Mouse (Mus musculus) myocyte (in vitro differentiated cells): ENCODE measurements around the gene Tll2. TPM values are rescaled to one million over a fixed set of nuclear protein-coding genes. Genes with fewer than 3 reads are reported as not detected.

Experiments used
- H3K27me3 ChIP-seq: one replicate; pipeline ENCODE4 v1.6.1; 2011; ENCODE audit not compliant: control insufficient read depth, insufficient read depth, insufficient read length
- H3K36me3 ChIP-seq: one replicate; pipeline ENCODE4 v1.6.1; 2011; ENCODE audit not compliant: control insufficient read depth, insufficient read depth
- H3K4me2 ChIP-seq: one replicate; pipeline ENCODE4 v1.6.1; 2011; ENCODE audit warnings: low read depth, control low read depth
- H3K4me3 ChIP-seq: one replicate; pipeline ENCODE4 v1.5.1; 2011; ENCODE audit warnings: mild to moderate bottlenecking, control low read depth, moderate library complexity
- H3K79me2 ChIP-seq: one replicate; pipeline ENCODE4 v1.6.1; 2011; ENCODE audit not compliant: control insufficient read depth, insufficient read depth
- H3ac ChIP-seq: one replicate; pipeline ENCODE4 v1.6.1; 2011; ENCODE audit not compliant: control insufficient read depth, insufficient read length
- CEBPB ChIP-seq: IDR thresholded peaks from 2 replicates; pipeline ENCODE4 v1.6.1; 2011; ENCODE audit warnings: mild to moderate bottlenecking, moderate library complexity; ENCODE audit not compliant: poor library complexity, insufficient read depth, severe bottlenecking
- E2F4 ChIP-seq: IDR thresholded peaks from one replicate; pipeline ENCODE4 v1.6.1; 2011; ENCODE audit warnings: mild to moderate bottlenecking, control low read depth, moderate library complexity; ENCODE audit not compliant: insufficient read depth
- MAX ChIP-seq: IDR thresholded peaks from one replicate; pipeline ENCODE4 v1.6.1; 2011; ENCODE audit warnings: low read depth, mild to moderate bottlenecking, control low read depth
- MYOD1 ChIP-seq, 3 experiments: IDR thresholded peaks; one replicate each; pipeline ENCODE4 v1.6.1; 2011; ENCODE audit warnings: control low read depth in 2 of 3, low read depth in 2 of 3, mild to moderate bottlenecking in 2 of 3, moderate library complexity in 1 of 3; ENCODE audit not compliant: insufficient read length in 2 of 3, control insufficient read depth in 1 of 3
- MYOG ChIP-seq, 3 experiments: IDR thresholded peaks; one replicate each; pipeline ENCODE4 v1.6.1; 2011; ENCODE audit warnings: control low read depth in 2 of 3, low read depth in 2 of 3, mild to moderate bottlenecking in 2 of 3; ENCODE audit not compliant: insufficient read length in 2 of 3, control insufficient read depth in 1 of 3, insufficient read depth in 1 of 3
- POLR2A ChIP-seq: IDR thresholded peaks from one replicate; pipeline ENCODE4 v1.6.1; 2011; ENCODE audit warnings: low read depth, mild to moderate bottlenecking, control low read depth, moderate library complexity; ENCODE audit not compliant: insufficient read length
- POLR2AphosphoS2 ChIP-seq: IDR thresholded peaks from one replicate; pipeline ENCODE4 v1.6.1; 2011; ENCODE audit warnings: low read depth, control low read depth; ENCODE audit not compliant: insufficient read length
- REST ChIP-seq: IDR thresholded peaks from one replicate; pipeline ENCODE4 v1.6.1; 2011; ENCODE audit warnings: mild to moderate bottlenecking, control low read depth, moderate library complexity; ENCODE audit not compliant: insufficient read depth, insufficient read length
- SRF ChIP-seq: IDR thresholded peaks from one replicate; pipeline ENCODE4 v1.6.1; 2011; ENCODE audit warnings: low read depth; ENCODE audit not compliant: control insufficient read depth, insufficient read length
- TCF12 ChIP-seq: IDR thresholded peaks from one replicate; pipeline ENCODE4 v1.6.1; 2011; ENCODE audit warnings: mild to moderate bottlenecking, control low read depth; ENCODE audit not compliant: poor library complexity, insufficient read depth, severe bottlenecking
- TCF3 ChIP-seq: IDR thresholded peaks from one replicate; pipeline ENCODE4 v1.6.1; 2011; ENCODE audit warnings: low read depth, control low read depth; ENCODE audit not compliant: insufficient read length
- USF1 ChIP-seq: IDR thresholded peaks from one replicate; pipeline ENCODE4 v1.6.1; 2011; ENCODE audit warnings: low read depth, mild to moderate bottlenecking, control low read depth, moderate library complexity
- polyA plus RNA-seq: library from polyadenylated mRNA; unstranded; fragments of >200 nt; fragmentation: generic; extraction: Trizol; gene quantifications from one replicate; pipeline ENCODE4 v1.2.1, GENCODE M21; 2012; ENCODE audit warnings: missing spikeins

The Tll2 gene
- polyA plus RNA-seq, 1 experiment = not detected

DNA sequence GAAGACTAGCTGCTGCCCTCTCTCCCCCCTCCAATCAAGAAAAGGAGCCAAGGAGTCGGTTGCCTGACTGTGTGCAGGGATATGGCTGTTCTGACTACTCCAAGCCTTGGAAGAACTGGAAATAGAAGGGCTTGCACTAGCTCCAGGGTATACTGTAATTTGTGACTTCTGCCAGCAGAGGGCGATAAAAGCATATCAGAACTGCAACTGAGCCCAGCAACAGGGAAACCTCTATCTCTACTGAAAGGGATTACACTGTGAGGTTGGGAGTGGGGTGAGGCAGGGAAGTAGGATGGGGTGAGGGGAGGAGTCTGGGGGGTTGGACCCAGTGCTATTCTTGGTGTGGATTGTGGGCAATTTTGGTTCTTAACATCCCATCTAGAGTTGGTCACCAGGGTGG lies 119.9 kb downstream of the Tll2 start:
- TF ChIP-seq MYOD1 (IDR thresholded peaks at IDR 0.05; ENCODE audit: control insufficient read depth in 1 of 3, insufficient read length in 2 of 3, low read depth in 2 of 3) = no peak
- no peak for TF ChIP-seq TCF3
- no peak for TF ChIP-seq POLR2A
- TF ChIP-seq POLR2AphosphoS2 = no peak
- TF ChIP-seq USF1 = no peak
- no peak for TF ChIP-seq MYOG (IDR thresholded peaks at IDR 0.05; ENCODE audit: control insufficient read depth in 1 of 3, insufficient read depth in 1 of 3, insufficient read length in 2 of 3, low read depth in 2 of 3)
- no peak for TF ChIP-seq CEBPB
- no peak for TF ChIP-seq SRF
- TF ChIP-seq TCF12 = no peak
- Histone ChIP-seq H3K4me2 (no peak overlapping the region), H3K36me3 (no peaks in the 10 kb centered on the region), H3K79me2 (no peaks in the 10 kb centered on the region), H3ac (no peak overlapping the region), H3K27me3 (peaks cover 66% of the 10 kb centered on the region), H3K4me3 (no peak overlapping the region)

DNA sequence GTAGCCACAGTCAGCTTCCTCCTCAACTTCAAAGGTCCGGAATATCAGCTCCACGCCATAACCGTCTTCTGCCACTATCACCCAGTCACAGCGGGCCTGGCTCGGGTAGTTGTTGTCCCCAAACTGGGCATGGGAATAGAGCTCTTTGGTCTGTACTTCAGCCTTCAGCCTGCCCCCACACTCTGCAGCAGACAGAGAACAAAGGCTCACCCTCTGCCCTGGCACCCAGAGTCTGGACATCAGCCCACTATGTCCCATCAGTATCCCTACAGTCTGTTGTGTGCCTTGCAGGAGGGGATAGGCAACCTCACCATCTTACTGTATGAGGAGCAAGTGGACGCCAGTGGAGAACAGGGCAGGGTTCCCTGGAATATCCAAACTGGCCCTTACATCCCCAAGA lies 120.3 kb downstream of the Tll2 start:
- no peak for TF ChIP-seq TCF3
- TF ChIP-seq MYOD1 (IDR thresholded peaks at IDR 0.05; ENCODE audit: control insufficient read depth in 1 of 3, insufficient read length in 2 of 3, low read depth in 2 of 3) = no peak
- H3ac ChIP-seq = no peak overlapping the region
- no peaks in the 10 kb centered on the region for H3K79me2 ChIP-seq
- H3K27me3 ChIP-seq = peaks cover 62% of the 10 kb centered on the region
- no peak overlapping the region for H3K4me3 ChIP-seq
- no peak overlapping the region for H3K4me2 ChIP-seq
- no peaks in the 10 kb centered on the region for H3K36me3 ChIP-seq

DNA sequence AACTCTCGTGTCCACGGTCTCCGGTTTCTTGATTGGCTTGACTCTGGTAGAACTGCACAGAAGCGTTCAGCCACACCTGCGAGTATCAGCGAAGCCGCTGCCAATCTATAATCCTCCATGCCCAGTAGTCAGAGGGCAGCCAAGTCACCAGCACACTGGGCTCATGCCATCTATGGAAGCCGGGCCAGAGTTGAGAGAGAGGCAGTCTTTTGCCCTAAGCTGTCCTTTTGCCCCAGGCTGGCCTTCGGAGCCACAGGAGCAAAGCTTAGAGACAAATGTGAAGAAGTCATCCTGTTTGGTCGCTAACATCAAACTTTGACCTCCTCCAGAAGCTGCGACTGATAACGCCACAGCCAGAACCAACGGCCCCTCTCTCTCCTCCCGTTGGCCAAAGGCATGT lies 123.0 kb downstream of the Tll2 start:
- H3K4me2 ChIP-seq = no peak overlapping the region
- TF ChIP-seq POLR2A (no peak), SRF (no peak), POLR2AphosphoS2 (no peak), MYOG (IDR thresholded peaks at IDR 0.05; ENCODE audit: control insufficient read depth in 1 of 3, insufficient read depth in 1 of 3, insufficient read length in 2 of 3, low read depth in 2 of 3) (no peak), E2F4 (no peak)
- peaks cover 59% of the 10 kb centered on the region for H3K27me3 ChIP-seq
- no peaks in the 10 kb centered on the region for H3K36me3 ChIP-seq
- H3ac ChIP-seq = no peak overlapping the region
- no peaks in the 10 kb centered on the region for H3K79me2 ChIP-seq
- no peak overlapping the region for H3K4me3 ChIP-seq

DNA sequence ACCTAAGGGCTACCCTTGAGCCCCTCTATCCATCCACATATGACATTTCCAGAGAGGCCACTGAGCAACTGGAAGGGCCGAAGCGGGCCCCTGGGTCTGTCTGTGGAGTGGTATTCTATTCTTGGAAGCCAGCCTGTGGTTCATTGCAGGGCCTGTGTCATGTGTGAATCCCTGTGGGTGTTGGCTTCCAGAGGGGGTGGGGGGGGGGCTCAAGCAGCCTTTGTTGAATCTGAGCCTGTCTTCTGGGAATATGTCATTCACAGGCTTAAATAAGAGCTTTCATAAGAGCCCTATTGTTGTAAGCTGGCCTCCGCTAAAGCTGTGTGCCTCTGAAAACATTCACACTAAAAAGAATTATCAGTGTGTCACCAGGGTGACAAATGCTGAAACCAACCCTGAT lies 125.0 kb downstream of the Tll2 start:
- H3K79me2 ChIP-seq = no peaks in the 10 kb centered on the region
- no peak overlapping the region for H3ac ChIP-seq
- no peak overlapping the region for H3K4me3 ChIP-seq
- no peak overlapping the region for H3K4me2 ChIP-seq
- H3K36me3 ChIP-seq = no peaks in the 10 kb centered on the region
- peaks cover 58% of the 10 kb centered on the region for H3K27me3 ChIP-seq
- TF ChIP-seq E2F4 = no peak
- TF ChIP-seq SRF = no peak
- no peak for TF ChIP-seq MAX
- no peak for TF ChIP-seq MYOD1 (IDR thresholded peaks at IDR 0.05; ENCODE audit: control insufficient read depth in 1 of 3, insufficient read length in 2 of 3, low read depth in 2 of 3)
- TF ChIP-seq TCF12 = no peak
- TF ChIP-seq POLR2A = no peak
- no peak for TF ChIP-seq MYOG (IDR thresholded peaks at IDR 0.05; ENCODE audit: control insufficient read depth in 1 of 3, insufficient read depth in 1 of 3, insufficient read length in 2 of 3, low read depth in 2 of 3)
- no peak for TF ChIP-seq REST
- no peak for TF ChIP-seq CEBPB

DNA sequence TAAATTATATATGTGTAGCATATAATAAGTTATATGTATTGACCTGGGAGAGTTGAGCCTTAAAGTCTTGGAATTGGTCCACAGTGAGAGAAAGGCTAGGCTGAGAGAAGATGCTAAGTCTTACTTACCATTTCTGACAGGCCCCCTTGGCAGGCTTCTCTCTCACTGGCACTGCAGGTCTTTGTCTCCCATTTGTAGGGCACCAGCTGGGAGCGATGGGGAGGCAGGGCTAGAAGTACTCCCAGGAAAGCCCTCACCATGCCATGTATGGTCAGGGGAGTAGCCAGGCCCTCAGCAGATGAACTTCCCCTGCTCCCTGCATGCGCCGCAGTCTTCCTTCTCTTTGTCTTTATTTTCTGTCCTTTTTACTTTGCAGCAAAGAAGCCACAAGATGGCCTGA lies 129.7 kb downstream of the Tll2 start, which contains the start of gene Opalin:
Gene Opalin, minus strand, starts transcription at position 208 of the 400 bp plus-strand sequence.
- Histone ChIP-seq H3K27me3 (peaks cover 49% of the 10 kb centered on the region), H3ac (no peak within 1 kb of the TSS), H3K4me2 (no peak within 1 kb of the TSS), H3K4me3 (no peak within 1 kb of the TSS), H3K79me2 (no peaks in the 10 kb centered on the region), H3K36me3 (no peaks in the 10 kb centered on the region)
- TF ChIP-seq E2F4 (no peak), POLR2A (no peak), TCF12 (no peak), MYOG (IDR thresholded peaks at IDR 0.05; ENCODE audit: control insufficient read depth in 1 of 3, insufficient read depth in 1 of 3, insufficient read length in 2 of 3, low read depth in 2 of 3) (no peak), TCF3 (no peak), POLR2AphosphoS2 (no peak), REST (no peak), USF1 (no peak), CEBPB (no peak), MAX (no peak), MYOD1 (IDR thresholded peaks at IDR 0.05; ENCODE audit: control insufficient read depth in 1 of 3, insufficient read length in 2 of 3, low read depth in 2 of 3) (no peak), SRF (no peak)
